Comparison of ENCODE assay signal across 8 mouse cellular contexts in the genomic region with DNA sequence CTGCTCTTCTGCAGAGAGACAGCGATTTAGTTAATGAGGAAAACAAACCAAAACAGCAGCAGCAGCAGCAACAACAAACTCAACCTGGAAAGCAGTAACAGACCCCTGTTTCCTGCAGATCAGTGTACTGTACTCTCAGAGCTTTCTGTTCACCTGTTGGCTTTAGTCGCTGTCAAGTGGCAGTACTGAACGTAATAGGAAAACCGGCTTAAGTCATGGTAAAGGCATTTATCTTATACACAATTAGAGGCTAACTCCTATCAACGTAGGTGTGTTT. TPM values are rescaled to one million over a fixed set of nuclear protein-coding genes. Genes with fewer than 3 reads are reported as not detected.
DNase-seq lines count a peak whose midpoint lies in the region; ATAC-seq and TF ChIP-seq lines count a peak whose summit lies in the region.

No protein-coding gene starts in this region.

- TF ChIP-seq CTCF in layer of hippocampus, adult 2 months (conservative IDR thresholded peaks at IDR 0.05) = no peak
- TF ChIP-seq CTCF in hindbrain, postnatal 0 days (IDR thresholded peaks at IDR 0.05; ENCODE audit: low read depth) = no peak
- no peak for TF ChIP-seq CTCF in midbrain, postnatal 0 days (IDR thresholded peaks at IDR 0.05)

- peaks cover 8% of the 10 kb centered on the region; the same call in 1 of the 2 replicates for H3K36me3 ChIP-seq in embryonic facial prominence, embryonic 13.5 days
- no peaks in the 10 kb centered on the region for H3K36me3 ChIP-seq in hindbrain, postnatal 0 days (ENCODE audit: insufficient read depth, low read length)
- H3K36me3 ChIP-seq in midbrain, postnatal 0 days (ENCODE audit: insufficient read depth, low read length) = no peaks in the 10 kb centered on the region

- H3K27ac ChIP-seq in layer of hippocampus, adult 2 months = peak overlapping the region; percentile 98; the same call in 1 of the 2 replicates
- peak overlapping the region; percentile 100; the same call in 1 of the 2 replicates for H3K27ac ChIP-seq in embryonic facial prominence, embryonic 13.5 days
- H3K27ac ChIP-seq in hindbrain, postnatal 0 days = no peak overlapping the region
- peak overlapping the region; percentile 100; the same call in 1 of the 2 replicates for H3K27ac ChIP-seq in midbrain, postnatal 0 days (ENCODE audit: low read depth, low read length)

- H3K9me3 ChIP-seq in embryonic facial prominence, embryonic 13.5 days = no peaks in the 10 kb centered on the region
- no peaks in the 10 kb centered on the region for H3K9me3 ChIP-seq in hindbrain, postnatal 0 days (ENCODE audit: low read length)
- no peaks in the 10 kb centered on the region for H3K9me3 ChIP-seq in midbrain, postnatal 0 days (ENCODE audit: low read length)

- H3K27me3 ChIP-seq in embryonic facial prominence, embryonic 13.5 days = no peaks in the 10 kb centered on the region
- no peaks in the 10 kb centered on the region for H3K27me3 ChIP-seq in hindbrain, postnatal 0 days (ENCODE audit: insufficient read depth, low read length)
- H3K27me3 ChIP-seq in midbrain, postnatal 0 days (ENCODE audit: insufficient read depth, low read length) = no peaks in the 10 kb centered on the region

- no peak for ATAC-seq in embryonic facial prominence, embryonic 13.5 days (ENCODE audit: insufficient number of reproducible peaks, insufficient read depth, low FRiP score, low TSS enrichment, low read depth)
- ATAC-seq in hindbrain, postnatal 0 days = no peak
- no peak for ATAC-seq in midbrain, postnatal 0 days (ENCODE audit: low FRiP score)

- peak overlapping the region; percentile 72 for H3K4me3 ChIP-seq in layer of hippocampus, adult 2 months
- H3K4me3 ChIP-seq in embryonic facial prominence, embryonic 13.5 days = peak overlapping the region; percentile 90
- H3K4me3 ChIP-seq in hindbrain, postnatal 0 days (ENCODE audit: low read length) = peak overlapping the region; percentile 95
- peak overlapping the region; percentile 91 for H3K4me3 ChIP-seq in midbrain, postnatal 0 days (ENCODE audit: low read depth, low read length)

- no peak for DNase-seq in layer of hippocampus, adult 2 months (ENCODE audit: low spot score in 2 of 2)
- no peak for DNase-seq in layer of hippocampus, adult 9-11 months
- no peak for DNase-seq in hindbrain, postnatal 0 days (ENCODE audit: low spot score)
- DNase-seq in midbrain, postnatal 0 days (ENCODE audit: low spot score) = no peak
- no peak for DNase-seq in right cerebral cortex, postnatal 14 days
- DNase-seq in kidney, adult 18-20 months = no peak
- no peak for DNase-seq in left cerebral cortex, adult 8-10 months (ENCODE audit: low spot score in 2 of 2)

- peak overlapping the region; percentile 64 for H3K9ac ChIP-seq in embryonic facial prominence, embryonic 13.5 days
- H3K9ac ChIP-seq in hindbrain, postnatal 0 days (replicated peaks; ENCODE audit: low read length) = no peak overlapping the region
- H3K9ac ChIP-seq in midbrain, postnatal 0 days (replicated peaks; ENCODE audit: low read length, poor library complexity, severe bottlenecking) = 0 out of 2 replicates have a peak overlapping the region, but pooled peaks have one; percentile 54

- peaks cover 8% of the 10 kb centered on the region for H3K4me1 ChIP-seq in embryonic facial prominence, embryonic 13.5 days
- no peaks in the 10 kb centered on the region; the same call in 1 of the 2 replicates for H3K4me1 ChIP-seq in hindbrain, postnatal 0 days (ENCODE audit: insufficient read depth, low read length)
- no peaks in the 10 kb centered on the region for H3K4me1 ChIP-seq in midbrain, postnatal 0 days (ENCODE audit: insufficient read depth, low read length)

- 57% methylated on average over 5 of the region's 5 CpGs for WGBS in embryonic facial prominence, embryonic 13.5 days
- WGBS in hindbrain, postnatal 0 days = 40% methylated on average over 5 of the region's 5 CpGs
- WGBS in midbrain, postnatal 0 days = 42% methylated on average over 5 of the region's 5 CpGs

- peak overlapping the region; percentile 62 for H3K4me2 ChIP-seq in embryonic facial prominence, embryonic 13.5 days
- H3K4me2 ChIP-seq in hindbrain, postnatal 0 days (ENCODE audit: low read depth, low read length) = peak overlapping the region; percentile 69
- peak overlapping the region; percentile 71 for H3K4me2 ChIP-seq in midbrain, postnatal 0 days (ENCODE audit: low read depth, low read length, poor library complexity, severe bottlenecking)

RNA-seq across cellular contexts. Expression of a gene that starts 2.3 kb away (rescaled TPM):
- total RNA-seq in layer of hippocampus, adult 2 months (2021) = 10 to 100 TPM in 1 of 2 experiments, 1 to 10 TPM in 1; 9.7 to 11.9 TPM
- 33.5 and 34.2 TPM in 2 replicates for polyA plus RNA-seq in embryonic facial prominence, embryonic 13.5 days (2015; fragmentation: Nextera tagmentation; extraction: Ambion mirVana)
- total RNA-seq in hindbrain, postnatal 0 days (2014; rRNA removed) = 27.4 and 41.7 TPM in 2 replicates
- 9.7 and 10.0 TPM in 2 replicates for polyA plus RNA-seq in hindbrain, postnatal 0 days (2015; fragmentation: Nextera tagmentation; extraction: Ambion mirVana)
- total RNA-seq in midbrain, postnatal 0 days (2014; rRNA removed) = 33.0 and 48.9 TPM in 2 replicates
- 9.3 and 12.0 TPM in 2 replicates for polyA plus RNA-seq in midbrain, postnatal 0 days (2015; fragmentation: Nextera tagmentation; extraction: Ambion mirVana)
- total RNA-seq in left cerebral cortex, adult 8-10 months (2022) = 1 to 10 TPM; 4.6 to 7.5 (median 7.2) TPM
